Mouse (Mus musculus) mesoderm, embryonic 11.5 days (tissue): ENCODE measurements around the gene Tssk2.

ENCODE experiments used
- DNase-seq: peaks from one replicate; pipeline ENCODE4 v3.0.0-alpha.2; 2012; ENCODE audit warnings: low read depth, low spot score

Gene Tssk2

DNA sequence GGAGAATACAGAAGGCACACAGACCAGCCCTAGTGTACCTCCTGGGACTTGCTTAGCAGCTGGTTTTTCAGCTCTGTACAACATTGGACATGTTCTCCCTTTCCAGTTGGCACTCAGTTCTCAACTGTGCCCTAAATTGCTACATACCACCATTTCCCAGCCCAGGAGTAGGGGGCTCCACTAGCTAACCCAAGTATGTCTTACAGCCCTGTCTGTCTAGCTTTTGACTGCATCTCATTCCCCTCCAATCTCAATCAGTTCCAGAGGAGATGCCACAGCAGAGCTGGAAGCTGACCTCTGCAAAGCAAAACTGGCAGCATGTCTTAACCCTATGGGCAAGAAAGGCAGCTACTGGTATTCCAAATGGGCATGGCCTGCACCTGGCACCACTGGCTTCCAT, 2.3 kb upstream of the Tssk2 start:
- no peak for DNase-seq

DNA sequence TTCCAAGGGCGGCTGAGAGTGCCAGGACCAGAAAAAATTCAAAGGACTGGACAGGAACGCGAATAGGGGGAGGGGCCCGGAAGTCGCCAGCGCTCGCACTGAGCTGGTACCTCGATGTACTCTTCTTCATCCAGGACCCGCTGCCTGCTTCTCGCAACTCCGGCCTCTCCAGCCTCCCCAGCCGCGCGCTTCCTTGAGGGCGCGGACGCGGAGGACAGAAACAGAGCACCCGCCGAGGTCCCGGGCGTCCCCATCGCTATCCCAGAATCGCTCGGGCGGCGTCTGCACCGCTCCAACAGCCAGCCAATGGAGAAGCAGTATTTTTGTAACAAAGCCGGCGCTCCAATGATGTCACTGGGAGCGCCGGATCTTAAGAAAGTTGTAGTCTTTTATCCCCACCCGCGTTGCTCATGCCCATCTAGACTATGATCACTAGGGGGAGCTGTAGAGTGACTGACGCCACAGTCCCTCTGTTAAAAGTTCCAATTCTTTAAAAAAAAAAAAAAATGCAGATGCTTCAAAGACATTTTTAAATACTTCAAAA, 12.7 kb downstream of the Tssk2 start, which contains the start of gene Ess2:
Ess2 (minus strand) TSS at position 297 of the 544 bp plus-strand sequence.
- peak; percentile 96 for DNase-seq

DNA sequence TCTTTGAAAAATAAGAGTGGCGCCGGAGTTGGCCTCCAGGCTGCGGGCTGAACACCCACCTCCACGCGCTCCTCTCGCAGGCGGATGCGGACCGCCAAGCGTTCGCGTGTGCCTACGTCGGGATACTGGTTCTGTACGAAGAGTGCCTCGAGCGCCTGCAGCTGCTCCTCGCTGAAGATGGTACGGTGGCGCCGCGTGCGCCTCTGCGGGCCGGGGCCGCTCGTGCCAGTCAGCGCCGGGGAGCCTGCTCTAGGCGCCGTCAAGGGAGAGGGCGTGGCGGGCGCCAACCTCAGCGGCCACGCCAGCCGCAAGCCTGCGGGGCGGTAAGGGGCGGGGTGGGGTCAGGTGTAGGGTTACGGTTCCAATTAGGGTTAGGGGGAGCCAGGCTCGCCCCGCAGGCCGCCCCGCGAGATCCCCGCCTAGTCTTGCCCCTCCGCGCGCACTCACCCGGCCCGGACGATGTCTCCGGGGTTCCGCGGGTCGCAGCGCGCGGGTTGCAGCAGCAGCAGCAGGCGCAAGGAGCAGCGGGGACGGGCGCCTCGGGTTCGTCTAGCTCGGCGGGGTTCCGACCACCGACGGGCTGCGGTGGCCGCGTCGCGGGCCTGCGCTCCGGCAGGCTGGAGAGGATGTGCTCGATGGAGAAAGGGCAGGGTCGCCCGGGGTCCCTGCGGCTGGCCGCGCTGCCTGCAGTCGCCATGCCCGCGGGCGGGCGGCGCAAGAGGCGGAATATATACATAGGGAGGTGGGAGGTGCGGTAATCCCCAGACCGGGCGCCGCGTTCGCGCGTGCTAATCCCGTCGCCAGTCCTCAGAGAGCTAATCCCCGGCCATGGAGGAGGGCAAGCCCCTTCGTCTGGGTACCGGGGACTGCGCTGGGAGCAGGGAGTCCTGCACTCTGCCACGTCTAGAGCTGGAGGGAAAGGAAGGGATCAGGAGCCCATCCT, 16.1 kb downstream of the Tssk2 start, which contains the start of gene Gsc2:
Gsc2 (minus strand) TSS at position 753 of the 943 bp plus-strand sequence.
- peak; percentile 53 for DNase-seq

DNA sequence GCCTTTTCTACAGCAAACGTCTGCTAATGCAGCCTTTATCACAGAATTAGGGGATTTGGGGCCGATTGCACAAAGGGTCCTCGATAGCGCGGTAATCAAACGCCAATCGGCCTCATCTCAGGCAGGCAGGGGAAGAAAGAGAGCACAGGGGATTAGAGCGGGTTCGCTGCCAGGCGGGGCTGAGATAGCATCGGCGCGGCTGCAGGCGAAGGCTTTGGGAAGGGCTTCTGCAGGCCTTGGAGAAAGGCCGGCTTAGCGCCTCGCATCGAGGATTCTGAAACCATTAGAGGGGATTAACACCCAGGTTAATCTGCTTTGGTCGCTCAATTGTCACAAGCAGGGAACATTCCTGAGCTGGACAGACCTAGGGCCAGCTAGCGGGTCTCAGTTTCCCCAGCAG, 22.1 kb downstream of the Tssk2 start:
- no peak for DNase-seq

DNA sequence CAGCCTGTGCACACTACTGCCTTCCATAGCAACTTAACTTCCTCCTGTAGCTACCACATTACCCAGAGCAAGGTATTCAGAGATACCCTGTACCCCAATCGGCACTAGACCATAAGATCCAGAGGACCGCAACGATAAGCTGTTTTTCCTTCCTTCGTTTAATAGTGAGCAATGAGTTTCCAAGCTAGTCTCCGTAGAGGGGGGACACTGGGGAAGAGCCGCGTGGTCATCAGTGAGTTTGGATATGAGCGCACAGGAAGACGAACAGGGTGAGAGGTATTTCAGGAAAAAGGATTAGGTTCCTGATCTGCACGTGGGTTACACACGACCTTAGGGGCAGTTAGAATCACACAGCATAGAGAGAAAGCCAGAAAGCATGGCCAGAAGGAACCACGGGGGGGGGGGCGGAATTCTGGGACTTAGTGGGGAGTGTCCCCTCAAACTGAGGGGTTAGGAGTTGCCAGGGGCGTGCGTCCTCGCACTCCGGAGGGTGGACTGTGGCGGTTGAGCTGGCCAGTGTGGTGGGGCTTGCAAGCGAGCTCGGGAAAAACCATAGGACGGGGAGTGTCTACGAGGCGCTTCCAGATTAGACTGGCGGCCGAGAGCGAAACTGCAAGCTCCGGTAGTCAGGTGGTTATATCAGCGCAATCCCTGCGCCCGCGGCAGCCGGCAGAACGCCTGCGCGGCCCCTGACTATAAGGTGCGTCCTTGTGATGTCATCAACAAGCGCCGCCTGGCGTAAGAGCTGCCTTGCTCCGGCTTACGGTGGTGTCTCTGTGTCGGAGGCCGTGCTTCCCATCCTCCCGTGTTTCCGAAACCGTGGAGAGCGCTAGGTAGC, 23.1 kb downstream of the Tssk2 start:
- DNase-seq = peak; percentile 99

DNA sequence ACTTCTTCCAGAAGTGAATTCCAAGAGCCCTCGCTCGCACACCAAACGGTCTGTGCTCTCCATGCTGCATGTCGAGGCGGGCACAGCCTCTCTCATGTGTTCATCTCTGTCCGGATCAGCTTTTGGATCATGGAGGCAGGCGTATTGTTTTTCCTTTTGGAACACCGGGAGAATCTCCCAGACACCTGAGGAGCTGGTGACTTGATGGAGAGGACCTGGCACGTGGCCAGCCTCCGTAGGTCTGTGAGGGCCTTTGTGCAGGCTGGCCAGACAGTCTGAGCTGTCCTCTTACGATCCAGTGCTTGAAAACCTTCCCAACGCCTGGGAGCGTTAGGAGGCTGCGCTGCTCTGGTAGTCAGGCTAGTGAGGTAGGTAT, 23.7 kb downstream of the Tssk2 start:
- no peak for DNase-seq

DNA sequence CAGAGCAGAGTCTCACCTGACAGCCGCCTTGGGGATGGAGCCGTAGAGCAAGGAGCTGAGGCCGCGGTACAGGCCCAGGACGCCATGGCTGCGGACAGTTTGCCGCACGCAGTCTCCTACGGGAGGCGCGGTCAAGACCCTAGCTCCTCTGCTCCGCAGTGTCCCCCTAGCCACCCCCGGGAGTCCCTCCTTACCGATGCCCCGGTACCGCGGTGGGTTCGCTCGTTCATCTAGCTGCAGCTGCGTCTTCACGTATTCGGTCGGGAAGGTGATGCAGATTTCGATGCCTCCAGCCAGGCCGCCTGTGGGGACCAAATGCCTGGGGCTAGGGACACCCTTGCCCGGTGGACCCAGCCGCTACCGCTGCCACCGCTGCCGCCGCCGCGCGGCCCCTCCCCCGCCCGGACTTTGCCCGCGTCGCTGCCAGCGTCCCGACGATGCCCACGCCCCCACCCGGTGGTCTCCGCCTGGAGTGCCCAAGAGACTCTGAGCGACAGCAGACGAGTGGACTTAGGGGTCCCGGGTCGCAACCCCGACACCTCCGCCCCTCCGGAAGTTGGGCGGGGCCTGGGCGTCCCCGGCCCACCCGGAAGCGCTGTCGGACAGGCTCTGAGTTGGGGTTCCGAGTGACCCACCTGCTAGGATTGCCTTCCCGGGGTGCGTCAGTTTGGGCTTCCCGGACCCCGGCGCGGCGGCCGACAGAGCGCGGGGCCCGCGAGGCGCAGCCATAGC, 29.1 kb downstream of the Tssk2 start:
- DNase-seq = peak; percentile 55

DNA sequence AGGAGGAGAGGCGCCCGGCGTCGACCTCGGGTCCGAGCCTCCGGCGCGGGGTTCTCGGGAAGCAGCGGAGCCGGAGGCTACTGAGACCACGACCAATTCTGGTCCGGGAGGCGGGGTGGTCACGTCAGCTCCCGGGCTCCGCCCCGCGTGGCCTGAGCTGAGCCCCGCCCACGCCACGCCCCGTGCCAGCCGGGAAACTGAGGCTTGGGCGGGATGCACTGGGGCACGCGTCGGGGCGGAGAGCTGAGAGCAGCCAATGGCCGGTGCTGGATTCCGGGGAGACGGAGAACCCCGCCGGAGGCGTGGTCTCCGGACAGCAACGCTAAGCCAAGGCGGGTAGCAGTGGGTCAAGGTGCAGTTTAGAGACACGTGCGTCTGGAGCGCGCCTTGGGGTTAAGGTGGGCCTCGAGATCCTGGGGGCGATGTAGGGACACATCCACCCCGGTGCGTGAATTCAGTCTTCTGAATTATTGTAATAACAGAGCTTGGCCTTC, 29.7 kb downstream of the Tssk2 start, which contains the start of gene Slc25a1:
Slc25a1 (minus strand) TSS at position 133 of the 494 bp plus-strand sequence.
- peak; percentile 77 for DNase-seq

DNA sequence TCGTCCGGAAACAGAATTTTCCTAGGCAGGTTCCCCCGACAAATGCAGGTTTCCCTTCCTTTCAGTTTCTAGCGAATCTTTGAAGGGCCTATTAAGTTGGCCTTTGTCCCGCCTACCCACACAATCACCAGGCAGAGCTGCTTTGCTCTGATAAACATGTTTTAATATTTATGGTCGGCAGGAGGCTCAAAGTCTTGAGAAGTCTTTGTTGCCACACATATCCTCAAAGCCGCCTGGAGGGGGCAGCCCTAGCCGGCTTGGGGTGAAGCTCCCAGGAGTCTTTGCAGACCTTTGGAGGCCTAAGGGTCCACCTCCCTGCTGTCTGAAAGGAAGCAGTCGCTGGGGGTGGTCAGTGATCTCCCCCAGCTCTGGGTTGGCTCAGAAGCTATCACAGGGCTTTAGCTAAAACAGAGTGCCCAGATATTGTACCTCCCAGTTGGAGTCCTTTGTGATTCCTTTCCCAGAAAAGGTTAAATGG, 30.2 kb downstream of the Tssk2 start:
- peak; percentile 81 for DNase-seq

DNA sequence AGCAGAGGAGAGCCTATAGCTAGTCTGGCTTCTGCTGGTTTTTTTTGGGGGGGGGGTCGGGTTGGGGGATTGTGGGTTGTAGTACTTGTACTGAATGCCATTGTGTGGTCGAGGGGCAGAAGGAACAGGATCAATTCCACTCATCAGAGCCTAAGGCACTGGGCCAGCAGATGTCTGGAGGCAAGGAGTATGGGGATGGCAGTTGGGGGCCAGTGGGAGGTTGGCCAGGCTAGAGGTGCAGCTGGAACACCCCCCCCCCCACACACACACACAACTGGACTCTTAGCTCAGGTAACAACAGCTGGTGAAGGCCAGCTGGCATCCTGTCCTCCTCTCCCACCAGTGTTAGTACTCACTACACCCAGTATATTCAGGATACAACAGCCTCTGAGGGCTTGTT, 30.8 kb downstream of the Tssk2 start:
- DNase-seq = no peak

DNA sequence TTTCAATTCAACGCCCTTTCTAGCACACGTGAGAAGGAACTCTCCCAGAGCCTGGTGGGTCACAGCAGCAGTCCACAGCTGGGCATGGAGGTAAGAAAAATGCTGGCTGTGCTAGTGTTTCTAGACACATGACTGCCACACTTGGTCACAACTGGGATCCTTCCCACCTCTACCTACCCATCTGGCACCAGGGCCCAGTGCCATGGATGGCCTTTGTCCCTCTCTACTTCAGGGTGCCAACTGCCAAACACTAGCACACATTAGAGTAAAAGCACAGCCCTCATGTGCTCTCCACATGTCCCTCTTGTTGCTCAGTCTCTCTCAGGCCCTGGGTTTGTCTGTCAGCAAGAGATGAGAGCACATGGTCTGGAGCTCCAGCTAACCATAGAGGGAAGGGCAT, 31.2 kb downstream of the Tssk2 start:
- no peak for DNase-seq

DNA sequence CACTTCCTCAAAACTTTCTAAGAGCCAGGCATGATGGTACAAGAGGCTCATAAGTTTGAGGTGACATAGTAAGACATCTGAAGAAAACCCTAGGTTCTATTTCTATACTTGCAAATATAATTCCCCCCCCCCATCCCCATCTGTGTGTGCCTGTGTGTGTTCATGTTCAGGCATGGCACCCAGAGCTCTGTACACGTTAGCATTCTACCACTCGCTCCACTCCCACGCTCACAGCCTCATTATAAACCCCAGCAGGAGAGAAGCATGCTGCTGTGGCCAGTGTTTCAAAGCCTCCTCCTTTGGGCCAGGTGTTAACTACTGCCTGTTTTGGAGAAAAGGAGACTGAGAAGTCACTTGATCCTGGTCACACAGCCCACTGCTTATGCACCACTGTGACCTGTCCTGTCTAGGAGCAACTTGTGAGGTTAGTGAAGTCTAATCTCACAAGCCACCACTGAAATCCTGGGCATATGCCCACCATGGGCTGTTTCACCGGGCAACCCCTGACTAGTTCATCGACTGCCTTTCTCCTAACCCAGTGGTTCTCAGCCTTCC, 33.5 kb downstream of the Tssk2 start:
- no peak for DNase-seq

DNA sequence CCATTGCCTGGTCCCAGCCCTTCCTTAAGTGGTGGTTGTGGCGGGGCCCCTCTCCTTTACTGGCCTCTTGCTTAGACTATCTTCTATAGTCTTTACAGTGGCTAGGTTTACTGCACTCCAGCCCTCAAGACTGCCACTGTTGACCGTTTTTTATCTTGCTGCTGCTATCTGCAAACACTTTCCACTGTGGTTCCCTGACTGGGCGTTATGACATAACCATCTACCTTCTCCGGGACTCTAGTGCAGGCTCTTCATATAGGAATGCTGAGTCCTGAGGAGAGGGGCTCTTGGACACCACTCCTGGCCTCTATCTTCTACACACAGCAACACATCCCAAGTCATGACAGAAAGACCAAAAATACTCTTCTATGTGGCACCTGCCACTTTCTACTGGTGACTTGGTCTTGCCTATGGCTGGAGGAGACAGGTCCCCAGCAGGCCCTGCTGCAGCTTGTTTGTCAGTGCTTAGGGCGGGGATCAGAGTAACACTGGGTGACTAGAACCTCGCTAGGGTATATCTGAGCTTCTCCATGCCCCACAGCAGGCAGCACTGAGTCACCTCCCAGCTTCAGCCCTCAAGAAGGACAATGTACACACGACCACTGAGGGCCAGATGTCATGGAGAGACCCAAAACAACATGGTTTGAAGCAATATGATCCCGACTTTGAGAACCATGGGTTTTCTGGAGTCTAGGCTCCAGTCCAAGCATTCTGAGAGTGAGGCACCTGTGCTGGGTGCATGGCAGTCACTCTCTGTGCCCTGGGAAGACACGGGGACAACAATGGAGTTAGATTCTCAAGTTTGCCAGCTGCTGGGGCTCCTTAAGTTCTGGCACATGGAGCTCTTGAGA, 35.4 kb downstream of the Tssk2 start:
- DNase-seq = no peak

DNA sequence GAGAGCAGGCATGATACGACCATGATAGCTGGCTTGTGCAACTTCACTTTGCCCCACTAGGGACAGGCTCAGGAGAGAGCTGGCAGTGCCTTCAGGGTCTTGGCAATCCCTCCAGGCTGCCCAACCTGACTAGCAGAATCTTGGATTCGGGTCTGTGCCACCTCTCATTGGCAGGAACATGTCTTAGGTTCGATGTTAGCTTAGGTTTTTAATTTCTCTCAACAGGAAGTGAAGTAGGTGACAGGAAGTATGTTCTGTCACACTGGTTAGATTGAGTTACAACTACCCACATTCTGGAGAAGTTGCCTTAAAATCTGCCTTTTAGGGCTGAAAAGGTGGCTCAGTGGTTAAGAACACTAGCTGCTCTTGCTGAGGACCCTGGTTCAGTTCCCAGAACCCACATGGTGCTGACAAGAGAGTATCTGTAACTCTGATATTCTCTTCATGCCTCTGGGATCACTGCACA, 36.0 kb downstream of the Tssk2 start:
- no peak for DNase-seq

DNA sequence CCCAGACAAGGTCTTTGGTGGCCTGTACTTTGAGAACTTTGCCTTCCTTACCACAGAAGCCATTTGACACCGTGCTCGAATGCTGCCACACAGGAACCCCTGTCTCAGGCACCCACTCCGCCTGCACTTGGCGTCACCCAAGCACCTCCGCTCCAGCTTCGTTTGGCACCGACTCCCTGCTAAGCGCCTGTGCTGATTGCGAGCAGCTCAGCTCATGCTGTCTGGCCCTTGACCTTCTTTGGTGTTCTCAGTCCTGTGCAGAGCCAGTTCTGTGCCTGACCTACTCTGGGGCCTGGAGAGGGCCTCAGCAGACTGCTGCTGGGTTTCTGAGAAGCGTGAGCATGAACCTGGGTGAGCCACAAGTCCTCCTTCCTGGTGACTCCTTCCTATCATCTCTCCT, 38.3 kb downstream of the Tssk2 start:
- no peak for DNase-seq

DNA sequence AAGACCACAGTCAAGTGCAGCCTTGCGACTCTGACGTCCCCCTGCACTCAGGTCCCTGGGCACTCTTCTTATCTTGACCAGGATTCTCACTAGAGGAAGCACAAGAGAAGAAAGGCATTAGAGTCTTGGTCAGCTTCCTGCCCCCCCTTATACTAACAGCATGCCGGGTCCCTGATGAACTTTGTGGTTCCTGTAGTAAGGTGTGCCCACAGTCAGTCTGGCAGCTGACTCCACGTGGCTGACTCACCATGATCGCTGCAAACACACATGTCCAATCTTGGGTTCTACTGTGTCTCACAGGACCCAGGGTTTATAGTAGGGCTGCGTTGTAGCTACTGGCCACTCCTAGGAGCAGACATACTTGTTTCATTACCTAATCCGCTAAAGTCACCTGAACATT, 39.8 kb downstream of the Tssk2 start:
- no peak for DNase-seq

DNA sequence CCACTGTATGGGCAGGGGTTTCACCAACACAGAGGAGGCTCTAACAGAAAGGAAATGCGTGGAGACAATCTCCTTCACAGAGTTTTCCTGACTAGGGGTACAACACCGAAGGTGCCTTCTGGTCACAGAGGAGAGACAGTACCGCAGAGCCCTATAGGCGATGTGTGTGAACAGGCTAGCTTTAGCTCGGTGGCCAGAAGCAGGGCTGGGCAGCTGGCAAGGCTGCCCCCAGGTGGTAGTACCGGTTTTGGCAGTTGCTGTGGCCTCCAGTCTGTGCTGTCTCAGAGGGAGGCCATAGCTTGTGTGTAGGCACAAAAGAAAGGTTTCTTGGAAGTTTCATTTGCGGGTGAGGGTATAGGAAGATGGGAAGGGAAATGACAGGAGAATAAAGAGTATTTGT, 40.4 kb downstream of the Tssk2 start:
- peak; percentile 69 for DNase-seq

DNA sequence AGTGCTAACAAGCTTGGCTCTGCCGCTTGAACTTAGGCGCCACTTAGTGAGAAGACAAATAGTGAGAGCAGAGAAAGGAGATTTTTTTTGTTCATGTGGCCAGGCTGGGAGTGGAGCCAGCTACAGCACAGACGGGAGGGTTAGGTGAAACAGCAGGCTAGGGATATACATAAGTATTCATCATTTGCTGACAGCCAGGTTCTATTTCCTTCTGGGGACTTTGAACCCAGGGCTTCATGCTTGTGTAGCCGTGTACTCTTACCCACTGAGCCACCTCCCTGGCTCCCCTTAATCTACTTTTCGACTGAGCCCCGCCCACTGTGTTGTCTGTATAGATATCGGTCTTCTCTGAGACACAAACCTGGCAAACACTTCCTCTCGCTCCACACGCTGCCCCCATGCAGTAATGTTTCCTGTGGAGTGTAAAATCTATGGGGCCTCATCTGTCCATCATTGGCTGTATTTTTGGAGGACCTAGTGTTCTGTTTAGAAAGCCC, 40.9 kb downstream of the Tssk2 start:
- DNase-seq = no peak

DNA sequence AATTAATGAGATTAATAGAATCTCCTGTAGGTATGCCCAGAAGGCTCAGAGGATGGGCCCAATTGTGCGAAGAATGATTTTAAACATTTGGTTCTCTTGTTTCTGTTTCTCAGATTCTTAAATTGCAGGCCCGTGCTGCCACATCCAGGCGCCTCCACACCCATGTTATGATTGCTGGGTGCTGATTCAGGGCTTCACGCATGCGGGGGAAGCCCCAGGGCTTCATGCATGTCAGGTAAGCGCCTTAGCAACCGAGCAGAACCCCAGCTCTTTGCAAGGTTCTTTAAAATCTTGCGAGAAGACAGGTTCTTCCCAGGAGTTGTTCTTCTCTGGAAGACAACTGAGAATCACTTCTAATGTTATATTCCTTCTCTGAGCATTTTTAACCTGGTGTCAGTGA, 45.0 kb downstream of the Tssk2 start:
- no peak for DNase-seq
